Mouse (Mus musculus): ENCODE results near the gene 4933415A04Rik.
A peak's percentile ranks its signal among the peaks of the same experiment; 100 is the strongest.

4933415A04Rik gene

GRCm38 (mm10) chr11:43585211-43586005, 1.4 kb upstream of the 4933415A04Rik start:
- Histone ChIP-seq H3K4me3 (replicated peaks; ENCODE audit: low read length) (peak overlapping the region; percentile 70), H3K27me3 (ENCODE audit: insufficient read depth, low read length) (no peaks in the 10 kb centered on the region), H3K4me1 (replicated peaks; ENCODE audit: low read depth, low read length) (peaks cover 29% of the 10 kb centered on the region), H3K36me3 (ENCODE audit: insufficient read depth, low read length) (no peaks in the 10 kb centered on the region), H3K9me3 (ENCODE audit: low read length) (no peaks in the 10 kb centered on the region)
- TF ChIP-seq NANOG (IDR thresholded peaks at IDR 0.05; ENCODE audit: borderline replicate concordance, low read length) (peak; percentile 44; the same call in 1 of the 2 replicates), CTCF (conservative IDR thresholded peaks at IDR 0.05; ENCODE audit: low read length) (no peak)

GRCm38 (mm10) chr11:43589530-43590072, 2.8 kb downstream of the 4933415A04Rik start:
- TF ChIP-seq CTCF (conservative IDR thresholded peaks at IDR 0.05; ENCODE audit: low read length) (no peak), NANOG (IDR thresholded peaks at IDR 0.05; ENCODE audit: borderline replicate concordance, low read length) (no peak), POU5F1 (IDR thresholded peaks at IDR 0.05; ENCODE audit: borderline replicate concordance, low read length) (no peak)
- peaks cover 28% of the 10 kb centered on the region for H3K4me1 ChIP-seq (replicated peaks; ENCODE audit: low read depth, low read length)
- H3K9me3 ChIP-seq (ENCODE audit: low read length), result peaks cover 12% of the 10 kb centered on the region
- no peaks in the 10 kb centered on the region for H3K36me3 ChIP-seq (ENCODE audit: insufficient read depth, low read length)
- no peaks in the 10 kb centered on the region for H3K27me3 ChIP-seq (ENCODE audit: insufficient read depth, low read length)
- H3K4me3 ChIP-seq (replicated peaks; ENCODE audit: low read length), result no peak overlapping the region

- no peaks in the 10 kb centered on the region for H3K27me3 ChIP-seq (ENCODE audit: insufficient read depth, low read length)
- peaks cover 1% of the 10 kb centered on the region; the same call in 1 of the 2 replicates for H3K4me1 ChIP-seq (replicated peaks; ENCODE audit: low read depth, low read length)
- H3K36me3 ChIP-seq (ENCODE audit: insufficient read depth, low read length), result no peaks in the 10 kb centered on the region
- no peaks in the 10 kb centered on the region for H3K9me3 ChIP-seq (ENCODE audit: low read length)
- H3K4me3 ChIP-seq (replicated peaks; ENCODE audit: low read length), result no peak within 1 kb of the TSS
- TF ChIP-seq CTCF (conservative IDR thresholded peaks at IDR 0.05; ENCODE audit: low read length) (no peak), NANOG (IDR thresholded peaks at IDR 0.05; ENCODE audit: borderline replicate concordance, low read length) (no peak), POU5F1 (IDR thresholded peaks at IDR 0.05; ENCODE audit: borderline replicate concordance, low read length) (no peak)
These were observed 14.6 kb downstream of the 4933415A04Rik start, which contains the start of gene Fabp6 for GRCm38 (mm10) chr11:43601440-43601839. Gene Fabp6, minus strand, starts transcription at chr11:43601540.

- no peaks in the 10 kb centered on the region for H3K27me3 ChIP-seq (ENCODE audit: insufficient read depth, low read length)
- no peaks in the 10 kb centered on the region for H3K36me3 ChIP-seq (ENCODE audit: insufficient read depth, low read length)
- H3K4me3 ChIP-seq (replicated peaks; ENCODE audit: low read length), result no peak overlapping the region
- TF ChIP-seq CTCF (conservative IDR thresholded peaks at IDR 0.05; ENCODE audit: low read length), result no peak
- TF ChIP-seq POU5F1 (IDR thresholded peaks at IDR 0.05; ENCODE audit: borderline replicate concordance, low read length), result no peak
- no peak for TF ChIP-seq NANOG (IDR thresholded peaks at IDR 0.05; ENCODE audit: borderline replicate concordance, low read length)
- no peaks in the 10 kb centered on the region for H3K4me1 ChIP-seq (replicated peaks; ENCODE audit: low read depth, low read length)
- no peaks in the 10 kb centered on the region for H3K9me3 ChIP-seq (ENCODE audit: low read length)
These were observed 17.4 kb downstream of the 4933415A04Rik start for GRCm38 (mm10) chr11:43604207-43604606.

GRCm38 (mm10) chr11:43604891-43605290, 18.1 kb downstream of the 4933415A04Rik start:
- no peak for TF ChIP-seq CTCF (conservative IDR thresholded peaks at IDR 0.05; ENCODE audit: low read length)
- TF ChIP-seq POU5F1 (IDR thresholded peaks at IDR 0.05; ENCODE audit: borderline replicate concordance, low read length), result no peak
- TF ChIP-seq NANOG (IDR thresholded peaks at IDR 0.05; ENCODE audit: borderline replicate concordance, low read length), result no peak

GRCm38 (mm10) chr11:43605859-43606258, 19.0 kb downstream of the 4933415A04Rik start:
- Histone ChIP-seq H3K36me3 (ENCODE audit: insufficient read depth, low read length) (no peaks in the 10 kb centered on the region), H3K9me3 (ENCODE audit: low read length) (no peaks in the 10 kb centered on the region), H3K4me3 (replicated peaks; ENCODE audit: low read length) (no peak overlapping the region), H3K4me1 (replicated peaks; ENCODE audit: low read depth, low read length) (peaks cover 11% of the 10 kb centered on the region), H3K27me3 (ENCODE audit: insufficient read depth, low read length) (no peaks in the 10 kb centered on the region)
- TF ChIP-seq CTCF (conservative IDR thresholded peaks at IDR 0.05; ENCODE audit: low read length) (no peak), NANOG (IDR thresholded peaks at IDR 0.05; ENCODE audit: borderline replicate concordance, low read length) (no peak), POU5F1 (IDR thresholded peaks at IDR 0.05; ENCODE audit: borderline replicate concordance, low read length) (no peak)

More at GRCm38 (mm10) chr11:43604891-43605290, 18.1 kb downstream of the 4933415A04Rik start:
- H3K36me3 ChIP-seq (ENCODE audit: insufficient read depth, low read length), result no peaks in the 10 kb centered on the region
- H3K9me3 ChIP-seq (ENCODE audit: low read length), result no peaks in the 10 kb centered on the region
- peaks cover 1% of the 10 kb centered on the region; the same call in 1 of the 2 replicates for H3K4me1 ChIP-seq (replicated peaks; ENCODE audit: low read depth, low read length)
- H3K27me3 ChIP-seq (ENCODE audit: insufficient read depth, low read length), result no peaks in the 10 kb centered on the region
- H3K4me3 ChIP-seq (replicated peaks; ENCODE audit: low read length), result no peak overlapping the region

- TF ChIP-seq POU5F1 (IDR thresholded peaks at IDR 0.05; ENCODE audit: borderline replicate concordance, low read length), result no peak
- TF ChIP-seq CTCF (conservative IDR thresholded peaks at IDR 0.05; ENCODE audit: low read length), result no peak
- no peak for TF ChIP-seq NANOG (IDR thresholded peaks at IDR 0.05; ENCODE audit: borderline replicate concordance, low read length)
These were observed 21.6 kb downstream of the 4933415A04Rik start for GRCm38 (mm10) chr11:43608440-43608839.

GRCm38 (mm10) chr11:43610006-43610661, 23.3 kb downstream of the 4933415A04Rik start:
- H3K9me3 ChIP-seq (ENCODE audit: low read length), result no peaks in the 10 kb centered on the region
- H3K4me1 ChIP-seq (replicated peaks; ENCODE audit: low read depth, low read length), result peaks cover 40% of the 10 kb centered on the region
- H3K27me3 ChIP-seq (ENCODE audit: insufficient read depth, low read length), result no peaks in the 10 kb centered on the region
- no peak overlapping the region for H3K4me3 ChIP-seq (replicated peaks; ENCODE audit: low read length)
- no peak for TF ChIP-seq CTCF (conservative IDR thresholded peaks at IDR 0.05; ENCODE audit: low read length)
- no peak for TF ChIP-seq POU5F1 (IDR thresholded peaks at IDR 0.05; ENCODE audit: borderline replicate concordance, low read length)
- TF ChIP-seq NANOG (IDR thresholded peaks at IDR 0.05; ENCODE audit: borderline replicate concordance, low read length), result no peak
- H3K36me3 ChIP-seq (ENCODE audit: insufficient read depth, low read length), result no peaks in the 10 kb centered on the region

More at GRCm38 (mm10) chr11:43608440-43608839, 21.6 kb downstream of the 4933415A04Rik start:
- Histone ChIP-seq H3K4me1 (replicated peaks; ENCODE audit: low read depth, low read length) (peaks cover 29% of the 10 kb centered on the region), H3K36me3 (ENCODE audit: insufficient read depth, low read length) (no peaks in the 10 kb centered on the region), H3K9me3 (ENCODE audit: low read length) (no peaks in the 10 kb centered on the region), H3K4me3 (replicated peaks; ENCODE audit: low read length) (no peak overlapping the region), H3K27me3 (ENCODE audit: insufficient read depth, low read length) (no peaks in the 10 kb centered on the region)
